Mouse (Mus musculus): ENCODE results near the gene Umod. TPM values are rescaled to one million over a fixed set of nuclear protein-coding genes. Genes with fewer than 3 reads are reported as not detected.

Umod gene
- total and polyA plus RNA-seq, 3 experiments = not detected

GRCm38 (mm10) chr7:119441938-119442337 is 37.1 kb downstream of the Umod start:
- no peak for DNase-seq

- DNase-seq = peak; percentile 88
Measured at GRCm38 (mm10) chr7:119427180-119427616, 51.9 kb downstream of the Umod start.

GRCm38 (mm10) chr7:119420730-119421129 is 58.4 kb downstream of the Umod start:
- DNase-seq = no peak

DNA sequence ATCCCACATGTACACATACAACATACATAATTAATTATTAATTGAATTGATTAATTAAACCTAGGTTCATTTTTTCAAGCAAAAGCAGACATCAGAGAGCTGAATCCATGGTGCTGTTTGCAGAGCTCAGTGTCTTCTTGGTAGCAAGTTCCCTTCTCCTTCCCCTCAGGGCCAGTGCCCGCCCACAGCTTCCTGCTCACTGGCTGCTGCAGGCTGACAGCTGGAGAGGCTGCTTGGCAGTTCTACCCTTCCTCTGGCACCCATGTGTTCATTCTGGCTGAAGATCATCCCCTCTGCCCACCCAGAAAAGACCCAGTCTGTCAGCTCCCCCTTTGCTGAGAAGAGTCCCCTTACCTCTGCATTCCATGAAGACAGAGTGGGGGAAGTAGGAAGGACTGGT is 60.6 kb downstream of the Umod start:
- no peak for DNase-seq

Other genes starting within 250 kb of the Umod start
- not detected for gene Gp2, start 20.0 kb downstream of the Umod start, total RNA-seq (2021)
- gene Gp2, start 20.0 kb downstream of the Umod start, polyA plus RNA-seq (2012; rRNA removed) = not detected in 2 replicates
- gene Acsm5, start 40.2 kb upstream of the Umod start, total RNA-seq (2021) = 1 to 10 TPM; 2.9 to 4.4 TPM
- 0.82 and 1.2 TPM in 2 replicates for gene Acsm5, start 40.2 kb upstream of the Umod start, polyA plus RNA-seq (2012; rRNA removed)
- gene Pdilt, start 44.2 kb upstream of the Umod start, total RNA-seq (2021) = not detected
- not detected in 2 replicates for gene Pdilt, start 44.2 kb upstream of the Umod start, polyA plus RNA-seq (2012; rRNA removed)
- gene Acsm2, start 75.1 kb upstream of the Umod start, total RNA-seq (2021) = under 1 TPM in 1 of 2 experiments, not detected in 1; 0.48 TPM
- not detected in 2 replicates for gene Acsm2, start 75.1 kb upstream of the Umod start, polyA plus RNA-seq (2012; rRNA removed)
- gene Acsm1, start 127.7 kb upstream of the Umod start, total RNA-seq (2021) = under 1 TPM; 0.31 to 0.98 TPM
- gene Acsm1, start 127.7 kb upstream of the Umod start, polyA plus RNA-seq (2012; rRNA removed) = 0.15 TPM in 1 of 2 replicates, not detected in the other
- gene Acsm4, start 210.7 kb upstream of the Umod start, total RNA-seq (2021) = not detected
- not detected in 2 replicates for gene Acsm4, start 210.7 kb upstream of the Umod start, polyA plus RNA-seq (2012; rRNA removed)
- 10 to 100 TPM; 25.8 to 34.1 TPM for gene Thumpd1, start 241.5 kb upstream of the Umod start, total RNA-seq (2021)
- gene Thumpd1, start 241.5 kb upstream of the Umod start, polyA plus RNA-seq (2012; rRNA removed) = 9.8 and 14.0 TPM in 2 replicates